Mouse (Mus musculus): ENCODE measurements around the gene Srsf12. TPM values are rescaled to one million over a fixed set of nuclear protein-coding genes. Genes with fewer than 3 reads are reported as not detected.

Gene Srsf12
- polyA plus RNA-seq, 1 experiment from 2014 or later: 4.1 TPM

DNA sequence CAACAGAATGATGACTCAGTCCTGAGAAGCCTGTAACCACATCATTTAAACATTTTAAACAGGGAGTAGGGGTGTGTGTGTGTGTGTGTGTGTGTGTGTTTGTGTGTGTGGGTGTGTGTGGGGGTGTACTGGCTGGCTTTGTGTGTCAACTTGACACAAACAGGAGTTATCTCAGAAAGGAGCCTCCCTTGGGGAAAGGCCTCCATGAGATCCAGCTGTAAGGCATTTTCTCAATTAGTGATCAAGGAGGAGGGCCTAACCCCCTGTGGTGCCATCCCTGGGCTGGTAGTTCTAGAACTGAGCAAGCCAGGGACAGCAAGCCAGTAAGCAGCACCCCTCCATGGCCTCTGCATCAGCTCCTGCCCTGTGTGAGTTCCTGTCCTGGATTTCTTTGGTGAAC is 51.5 kb downstream of the Srsf12 start:
- Histone ChIP-seq H3K4me3 (no peak overlapping the region), H3K27me3 (ENCODE audit: poor library complexity, severe bottlenecking) (no peaks in the 10 kb centered on the region), H3K27ac (no peak overlapping the region), H3K36me3 (replicated peaks) (no peaks in the 10 kb centered on the region), H3K4me1 (0 out of 2 replicates have a peak, but pooled peaks cover 4% of the 10 kb centered on the region), H3K9me3 (no peaks in the 10 kb centered on the region)
- no peak for DNase-seq (ENCODE audit: extremely low spot score, low spot score)

DNA sequence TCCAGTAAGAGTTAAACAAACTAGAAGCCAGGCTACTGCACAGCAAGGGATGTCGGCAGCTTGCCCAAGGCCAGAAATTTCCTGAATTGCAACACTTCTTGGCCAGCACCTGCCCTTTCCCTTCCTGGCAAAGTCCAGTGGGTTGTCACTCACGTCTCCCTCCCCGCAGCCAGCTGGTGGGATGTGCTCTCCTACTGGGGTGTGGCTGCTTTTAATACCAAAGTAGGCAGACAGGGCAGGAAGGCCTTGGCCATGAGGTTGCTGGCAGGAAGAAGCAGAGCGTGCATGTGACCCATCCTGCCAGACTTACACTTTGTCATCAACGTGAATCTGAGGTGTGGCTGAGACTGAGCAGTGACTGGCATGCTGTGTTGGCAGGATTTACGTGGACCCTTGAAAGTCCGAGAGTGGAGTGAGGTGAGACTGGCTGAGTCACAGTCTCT is 52.5 kb downstream of the Srsf12 start:
- H3K4me1 ChIP-seq: 0 out of 2 replicates have a peak, but pooled peaks cover 4% of the 10 kb centered on the region
- H3K27me3 ChIP-seq (ENCODE audit: poor library complexity, severe bottlenecking): no peaks in the 10 kb centered on the region
- H3K9me3 ChIP-seq: no peaks in the 10 kb centered on the region
- H3K27ac ChIP-seq: no peak overlapping the region
- no peaks in the 10 kb centered on the region for H3K36me3 ChIP-seq (replicated peaks)
- H3K4me3 ChIP-seq: no peak overlapping the region
- no peak for DNase-seq (ENCODE audit: extremely low spot score, low spot score)
- WGBS: 81% methylated on average over 7 of the region's 7 CpGs

GRCm38 (mm10) chr4:33262897-33263296 is 54.1 kb downstream of the Srsf12 start:
- no peaks in the 10 kb centered on the region for H3K27me3 ChIP-seq (ENCODE audit: poor library complexity, severe bottlenecking)
- 0 out of 2 replicates have a peak, but pooled peaks cover 4% of the 10 kb centered on the region for H3K4me1 ChIP-seq
- H3K4me3 ChIP-seq: no peak overlapping the region
- H3K9me3 ChIP-seq: no peaks in the 10 kb centered on the region; the same call in 1 of the 2 replicates
- H3K36me3 ChIP-seq (replicated peaks): no peaks in the 10 kb centered on the region
- DNase-seq (ENCODE audit: extremely low spot score, low spot score): no peak
- WGBS: 86% methylated on average over 1 of the region's 1 CpGs
- no peak overlapping the region for H3K27ac ChIP-seq

DNA sequence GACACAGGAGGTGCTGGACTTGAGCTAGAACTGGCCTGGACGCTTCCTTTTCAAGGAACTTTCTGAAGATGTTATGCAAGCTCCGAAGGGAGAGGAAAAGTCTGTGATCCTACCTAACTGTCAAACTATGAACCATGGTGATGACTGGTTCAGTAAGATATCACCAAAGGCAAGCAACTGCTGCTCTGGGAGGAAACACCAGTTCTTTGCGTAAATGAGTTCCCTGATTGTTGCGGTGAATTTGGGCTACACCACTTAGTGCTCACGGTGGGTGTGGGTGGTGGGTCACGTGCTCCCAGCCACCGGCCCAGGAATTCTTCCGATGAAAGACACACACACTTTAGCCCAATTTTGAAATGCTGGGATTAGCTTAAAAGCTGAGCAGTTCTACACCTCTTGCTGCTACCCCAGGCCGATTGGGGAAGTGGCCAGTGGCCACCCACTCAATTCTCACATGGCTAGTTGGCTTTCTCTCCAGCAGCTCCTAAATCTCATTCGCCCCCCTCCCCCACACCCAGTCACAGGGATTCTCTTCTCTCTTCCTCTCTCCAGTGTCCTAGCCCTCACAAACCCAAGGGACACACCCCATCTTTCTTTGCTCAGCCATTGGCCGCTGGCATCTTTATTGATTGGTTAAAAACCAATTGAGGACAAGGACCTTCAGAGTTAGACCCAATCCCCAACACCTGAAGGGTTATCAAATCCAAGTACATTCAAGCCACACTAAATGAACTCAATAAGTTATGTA is 56.4 kb downstream of the Srsf12 start:
- peaks cover 4% of the 10 kb centered on the region; the same call in 1 of the 2 replicates for H3K4me1 ChIP-seq
- H3K4me3 ChIP-seq: no peak overlapping the region
- H3K9me3 ChIP-seq: no peaks in the 10 kb centered on the region; the same call in 1 of the 2 replicates
- H3K27ac ChIP-seq: no peak overlapping the region
- H3K36me3 ChIP-seq (replicated peaks): no peaks in the 10 kb centered on the region
- no peaks in the 10 kb centered on the region for H3K27me3 ChIP-seq (ENCODE audit: poor library complexity, severe bottlenecking)
- no peak for DNase-seq (ENCODE audit: extremely low spot score, low spot score)
- 82% methylated on average over 11 of the region's 11 CpGs for WGBS

DNA sequence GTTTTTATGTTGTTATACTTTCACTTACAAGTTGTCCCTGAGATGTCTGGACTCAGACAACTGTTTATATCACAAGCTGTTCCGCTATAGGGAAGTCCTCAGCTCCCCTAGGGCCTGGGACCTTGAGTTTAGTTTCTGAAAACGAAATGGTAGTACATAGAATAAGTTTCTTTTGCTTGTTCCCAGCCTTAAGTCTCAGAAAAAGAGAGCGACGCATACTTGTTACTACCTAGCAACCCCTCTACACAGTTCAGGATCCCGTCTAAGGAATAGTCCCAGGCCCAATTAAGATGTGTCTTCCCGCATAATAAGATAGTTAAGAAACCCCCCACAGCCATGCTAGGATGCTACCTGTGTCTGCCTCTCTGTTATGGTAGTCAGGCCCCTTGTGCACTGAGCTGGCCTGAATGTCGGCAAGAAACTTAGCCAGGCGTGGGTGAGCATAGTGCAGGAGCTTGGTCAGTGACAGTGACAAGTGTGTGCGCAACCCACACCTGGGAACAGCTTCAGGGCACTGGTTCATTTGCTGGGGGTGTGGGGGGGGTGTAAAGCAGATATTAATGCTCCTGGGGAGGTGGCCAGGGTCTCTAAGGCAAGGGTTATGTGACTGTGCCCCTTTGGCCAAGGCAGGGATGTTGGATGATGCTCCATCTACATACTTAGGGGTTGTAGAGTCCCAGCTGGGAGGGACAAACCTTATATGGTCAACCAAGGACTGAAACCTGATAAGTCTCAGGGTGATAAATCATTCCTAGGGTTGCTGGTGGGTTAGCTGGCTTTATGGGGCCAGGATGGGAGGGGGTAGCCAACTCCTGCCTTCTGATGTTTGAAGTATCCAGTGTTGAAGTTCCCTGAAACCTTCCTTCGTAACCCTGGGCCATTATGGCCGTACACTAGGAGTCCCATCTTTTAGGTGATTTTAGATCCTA is 61.9 kb downstream of the Srsf12 start:
- Histone ChIP-seq H3K9me3 (no peaks in the 10 kb centered on the region; the same call in 1 of the 2 replicates), H3K27ac (no peak overlapping the region), H3K36me3 (replicated peaks) (no peaks in the 10 kb centered on the region), H3K27me3 (ENCODE audit: poor library complexity, severe bottlenecking) (no peaks in the 10 kb centered on the region), H3K4me3 (no peak overlapping the region), H3K4me1 (no peaks in the 10 kb centered on the region; the same call in 1 of the 2 replicates)
- 87% methylated on average over 11 of the region's 11 CpGs for WGBS
- DNase-seq (ENCODE audit: extremely low spot score, low spot score): no peak

DNA sequence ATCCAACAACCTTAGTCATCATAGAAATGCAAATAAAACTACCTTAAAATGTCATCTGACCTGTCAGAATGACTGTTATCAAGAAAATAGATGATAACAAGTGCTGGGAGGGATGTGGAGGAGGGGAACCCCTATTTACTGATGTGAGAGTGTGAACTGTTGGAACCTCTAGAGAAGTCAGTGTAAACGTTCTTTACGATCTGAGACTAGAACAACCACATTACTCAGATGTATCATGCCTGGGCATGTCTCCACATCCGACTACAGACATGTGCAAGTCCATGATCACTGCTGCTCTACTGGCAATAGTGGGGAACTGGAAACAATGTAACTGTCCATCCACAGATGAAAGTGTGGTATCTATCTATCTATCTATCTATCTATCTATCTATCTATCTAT is 64.6 kb downstream of the Srsf12 start:
- no peaks in the 10 kb centered on the region for H3K27me3 ChIP-seq (ENCODE audit: poor library complexity, severe bottlenecking)
- H3K27ac ChIP-seq: no peak overlapping the region
- H3K4me1 ChIP-seq: no peaks in the 10 kb centered on the region; the same call in 1 of the 2 replicates
- H3K9me3 ChIP-seq: no peaks in the 10 kb centered on the region
- 81% methylated on average over 3 of the region's 3 CpGs for WGBS
- no peak overlapping the region for H3K4me3 ChIP-seq
- no peak for DNase-seq (ENCODE audit: extremely low spot score, low spot score)
- H3K36me3 ChIP-seq (replicated peaks): no peaks in the 10 kb centered on the region

GRCm38 (mm10) chr4:33281891-33282685 is 73.3 kb downstream of the Srsf12 start:
- H3K27ac ChIP-seq: no peak overlapping the region
- no peak for DNase-seq (ENCODE audit: extremely low spot score, low spot score)
- H3K4me1 ChIP-seq: no peaks in the 10 kb centered on the region
- WGBS: 84% methylated on average over 3 of the region's 3 CpGs
- H3K4me3 ChIP-seq: no peak overlapping the region
- no peaks in the 10 kb centered on the region for H3K27me3 ChIP-seq (ENCODE audit: poor library complexity, severe bottlenecking)
- H3K9me3 ChIP-seq: no peaks in the 10 kb centered on the region
- no peaks in the 10 kb centered on the region for H3K36me3 ChIP-seq (replicated peaks)

Other genes with a start within 250 kb of the Srsf12 start
- gene Rragd, start 226.0 kb upstream of the Srsf12 start, polyA plus RNA-seq (2016; fragmentation: Nextera tagmentation; extraction: Ambion mirVana): 25.6 and 26.9 TPM in 2 replicates
- 46.1 and 46.8 TPM in 2 replicates for gene Ube2j1, start 177.6 kb upstream of the Srsf12 start, polyA plus RNA-seq (2016; fragmentation: Nextera tagmentation; extraction: Ambion mirVana)
- gene Gabrr2, start 146.0 kb upstream of the Srsf12 start, polyA plus RNA-seq (2016; fragmentation: Nextera tagmentation; extraction: Ambion mirVana): 0.16 and 0.61 TPM in 2 replicates
- 0.09 TPM in 1 of 2 replicates, not detected in the other for gene Gabrr1, start 76.5 kb upstream of the Srsf12 start, polyA plus RNA-seq (2016; fragmentation: Nextera tagmentation; extraction: Ambion mirVana)
- 1.1 and 1.2 TPM in 2 replicates for gene Pm20d2, start 19.3 kb upstream of the Srsf12 start, polyA plus RNA-seq (2016; fragmentation: Nextera tagmentation; extraction: Ambion mirVana)
- 51.6 and 56.2 TPM in 2 replicates for gene Pnrc1, start 81.2 kb downstream of the Srsf12 start, polyA plus RNA-seq (2016; fragmentation: Nextera tagmentation; extraction: Ambion mirVana)
- gene Rngtt, start 101.3 kb downstream of the Srsf12 start, polyA plus RNA-seq (2016; fragmentation: Nextera tagmentation; extraction: Ambion mirVana): 33.2 and 34.8 TPM in 2 replicates